8 mouse cellular contexts compared by ENCODE assay signal in genomic region chr1:176811892-176812291, GRCm38 (mm10). TPM values are rescaled to one million over a fixed set of nuclear protein-coding genes. Genes with fewer than 3 reads are reported as not detected.
DNase-seq lines count a peak whose midpoint lies in the region; ATAC-seq and TF ChIP-seq lines count a peak whose summit lies in the region.
"Had no signal": no experiment of that assay in that cellular context is flagged by ENCODE, and none has a peak within 500 bp of the region (broad histone marks: within the 10 kb centered on the region; RNA-seq: fewer than 3 reads in every experiment).

No protein-coding gene starts in this region.

- no peak overlapping the region for H3K9ac ChIP-seq in lung, postnatal 0 days (replicated peaks; ENCODE audit: low read depth)
- H3K9ac ChIP-seq in forebrain, embryonic 15.5 days (replicated peaks) = peak overlapping the region; percentile 99
- no peak overlapping the region for H3K9ac ChIP-seq in limb, embryonic 15.5 days
- peak overlapping the region; percentile 18; the same call in 1 of the 2 replicates for H3K9ac ChIP-seq in stomach, embryonic 16.5 days (ENCODE audit: low read length)

- no peak overlapping the region for H3K27ac ChIP-seq in lung, postnatal 0 days (ENCODE audit: low read length)
- peak overlapping the region; percentile 100 for H3K27ac ChIP-seq in forebrain, embryonic 15.5 days (replicated peaks)
- H3K27ac ChIP-seq in limb, embryonic 15.5 days = no peak overlapping the region
- no peak overlapping the region for H3K27ac ChIP-seq in stomach, embryonic 16.5 days (ENCODE audit: low read length)

- TF ChIP-seq POLR2A in lung, adult 2 months (IDR thresholded peaks at IDR 0.05; ENCODE audit: borderline replicate concordance, extremely low read depth, low read depth, low read length) = no peak

- no peak overlapping the region for H3K4me3 ChIP-seq in lung, postnatal 0 days (ENCODE audit: low read depth, low read length)
- no peak overlapping the region for H3K4me3 ChIP-seq in lung, adult 2 months (replicated peaks; ENCODE audit: extremely low read depth, low read depth, low read length)
- peak overlapping the region; percentile 88 for H3K4me3 ChIP-seq in forebrain, embryonic 15.5 days
- peak overlapping the region; percentile 92 for H3K4me3 ChIP-seq in limb, embryonic 15.5 days
- H3K4me3 ChIP-seq in stomach, embryonic 16.5 days (replicated peaks; ENCODE audit: low read length) = peak overlapping the region; percentile 60

- TF ChIP-seq CTCF in lung, postnatal 0 days (IDR thresholded peaks at IDR 0.05) = no peak
- TF ChIP-seq CTCF in lung, adult 2 months (IDR thresholded peaks at IDR 0.05; ENCODE audit: insufficient read depth, low read length) = no peak

- H3K4me1 ChIP-seq in lung, postnatal 0 days (ENCODE audit: insufficient read depth, low read depth, low read length) = no peaks in the 10 kb centered on the region
- peaks cover 6% of the 10 kb centered on the region for H3K4me1 ChIP-seq in lung, adult 2 months (ENCODE audit: control insufficient read depth, insufficient read depth, low read length)
- peaks cover 51% of the 10 kb centered on the region for H3K4me1 ChIP-seq in forebrain, embryonic 15.5 days
- H3K4me1 ChIP-seq in limb, embryonic 15.5 days = 0 out of 2 replicates have a peak, but pooled peaks cover 8% of the 10 kb centered on the region
- peaks cover 4% of the 10 kb centered on the region for H3K4me1 ChIP-seq in stomach, embryonic 16.5 days (ENCODE audit: control insufficient read depth, insufficient read depth, low read length)

- DNase-seq in lung, postnatal 0 days (ENCODE audit: low spot score) = no peak
- DNase-seq in lung, adult 2 months = no peak
- DNase-seq in c-Kit-positive CD71-positive TER-119-positive erythroid progenitor cells, embryonic 14.5 days (ENCODE audit: low spot score) = no peak
- DNase-seq in urinary bladder, postnatal 14 days (ENCODE audit: low spot score) = no peak
- DNase-seq: cerebellum, postnatal 14 days had no signal

- 75% methylated on average over 3 of the region's 3 CpGs for WGBS in lung, postnatal 0 days
- WGBS in lung, adult 2 months = 52% methylated on average over 3 of the region's 3 CpGs
- WGBS in forebrain, embryonic 15.5 days = 88% methylated on average over 3 of the region's 3 CpGs
- 73% methylated on average over 3 of the region's 3 CpGs for WGBS in limb, embryonic 15.5 days
- WGBS in stomach, embryonic 16.5 days = 95% methylated on average over 3 of the region's 3 CpGs

- H3K36me3 ChIP-seq in lung, postnatal 0 days (ENCODE audit: insufficient read depth, low read length) = no peaks in the 10 kb centered on the region
- H3K36me3 ChIP-seq in forebrain, embryonic 15.5 days = no peaks in the 10 kb centered on the region
- no peaks in the 10 kb centered on the region for H3K36me3 ChIP-seq in limb, embryonic 15.5 days
- H3K36me3 ChIP-seq in stomach, embryonic 16.5 days (ENCODE audit: control insufficient read depth, insufficient read depth, low read length) = no peaks in the 10 kb centered on the region

- no peak for TF ChIP-seq EP300 in lung, postnatal 0 days (IDR thresholded peaks at IDR 0.05)

- no peak for ATAC-seq in lung, postnatal 0 days
- no peak for ATAC-seq in forebrain, embryonic 15.5 days (replicated peaks)
- ATAC-seq in limb, embryonic 15.5 days (ENCODE audit: insufficient number of reproducible peaks, low FRiP score, low TSS enrichment, low read depth) = no peak
- no peak for ATAC-seq in stomach, embryonic 16.5 days (ENCODE audit: insufficient read depth, low FRiP score)

- peak overlapping the region; percentile 68; the same call in 1 of the 2 replicates for H3K4me2 ChIP-seq in lung, postnatal 0 days (replicated peaks; ENCODE audit: low read depth, low read length)
- H3K4me2 ChIP-seq in forebrain, embryonic 15.5 days (replicated peaks) = peak overlapping the region; percentile 66
- H3K4me2 ChIP-seq in limb, embryonic 15.5 days = peak overlapping the region; percentile 58
- H3K4me2 ChIP-seq in stomach, embryonic 16.5 days (ENCODE audit: low read depth, low read length) = peak overlapping the region; percentile 61

- no peaks in the 10 kb centered on the region for H3K9me3 ChIP-seq in lung, postnatal 0 days (ENCODE audit: low read length)
- no peaks in the 10 kb centered on the region for H3K9me3 ChIP-seq in forebrain, embryonic 15.5 days
- no peaks in the 10 kb centered on the region for H3K9me3 ChIP-seq in limb, embryonic 15.5 days
- no peaks in the 10 kb centered on the region for H3K9me3 ChIP-seq in stomach, embryonic 16.5 days (replicated peaks; ENCODE audit: control insufficient read depth, low read length)

- no peaks in the 10 kb centered on the region for H3K27me3 ChIP-seq in lung, postnatal 0 days (replicated peaks; ENCODE audit: insufficient read depth, low read length)
- no peaks in the 10 kb centered on the region for H3K27me3 ChIP-seq in forebrain, embryonic 15.5 days
- no peaks in the 10 kb centered on the region for H3K27me3 ChIP-seq in limb, embryonic 15.5 days
- H3K27me3 ChIP-seq in stomach, embryonic 16.5 days (ENCODE audit: control insufficient read depth, insufficient read depth, low read length) = no peaks in the 10 kb centered on the region

RNA-seq across cellular contexts. Expression of gene Cep170, which starts 2.0 kb away (rescaled TPM):
- 12.7 and 12.8 TPM in 2 replicates for polyA plus RNA-seq in lung, postnatal 0 days (2015; fragmentation: Nextera tagmentation; extraction: Ambion mirVana)
- polyA plus RNA-seq in lung, adult 2 months (2012; rRNA removed) = 6.4 and 11.6 TPM in 2 replicates
- 141 and 149 TPM in 2 replicates for polyA plus RNA-seq in forebrain, embryonic 15.5 days (2015; fragmentation: Nextera tagmentation; extraction: Ambion mirVana)
- polyA plus RNA-seq in limb, embryonic 15.5 days (2015; fragmentation: Nextera tagmentation; extraction: Ambion mirVana) = 28.9 and 30.1 TPM in 2 replicates
- 12.9 and 16.0 TPM in 2 replicates for polyA plus RNA-seq in stomach, embryonic 16.5 days (2015; fragmentation: Nextera tagmentation; extraction: Ambion mirVana)

RNA-seq across cellular contexts. Expression of gene Sdccag8, which starts 2.6 kb away (rescaled TPM):
- polyA plus RNA-seq in lung, postnatal 0 days (2015; fragmentation: Nextera tagmentation; extraction: Ambion mirVana) = 14.5 and 15.9 TPM in 2 replicates
- polyA plus RNA-seq in lung, adult 2 months (2012; rRNA removed) = 3.2 and 3.9 TPM in 2 replicates
- polyA plus RNA-seq in forebrain, embryonic 15.5 days (2015; fragmentation: Nextera tagmentation; extraction: Ambion mirVana) = 33.8 and 33.9 TPM in 2 replicates
- 15.2 and 17.1 TPM in 2 replicates for polyA plus RNA-seq in limb, embryonic 15.5 days (2015; fragmentation: Nextera tagmentation; extraction: Ambion mirVana)
- 13.5 and 17.4 TPM in 2 replicates for polyA plus RNA-seq in stomach, embryonic 16.5 days (2015; fragmentation: Nextera tagmentation; extraction: Ambion mirVana)

Comparison
In these comparisons a context has a peak if more than half of its experiments do, and no peak if none do; other contexts are left out.
1. H3K4me3 ChIP-seq: peak in forebrain, embryonic 15.5 days (single experiment), limb, embryonic 15.5 days (single experiment) and stomach, embryonic 16.5 days (single experiment); none in lung, postnatal 0 days (single experiment) and lung, adult 2 months (single experiment).
2. H3K9ac ChIP-seq: peak in forebrain, embryonic 15.5 days (single experiment) and stomach, embryonic 16.5 days (single experiment); none in lung, postnatal 0 days (single experiment) and limb, embryonic 15.5 days (single experiment).
3. Peak in every context shown above with its lines, with median percentiles within 50 percentile points of each other: H3K4me2 ChIP-seq.